Mouse (Mus musculus) gastrocnemius, adult 2 months (tissue): ENCODE measurements around the gene Cfap43. TPM values are rescaled to one million over a fixed set of nuclear protein-coding genes. Genes with fewer than 3 reads are reported as not detected.

Experiments
- DNase-seq: peaks from one replicate; pipeline ENCODE4 v3.0.0; 2022
- H3K27ac ChIP-seq: fragments of 200-600 bp; 2 replicates; pipeline ENCODE4 v1.8.1; 2022; ENCODE audit warnings: mild to moderate bottlenecking
- H3K4me3 ChIP-seq: fragments of 200-600 bp; 2 replicates; pipeline ENCODE4 v1.8.1; 2022; ENCODE audit warnings: mild to moderate bottlenecking, moderate library complexity
- CTCF ChIP-seq: fragments of 200-600 bp; IDR thresholded peaks from 2 replicates; pipeline ENCODE4 v1.8.1; 2022; ENCODE audit warnings: antibody characterized with exemption, mild to moderate bottlenecking, moderate library complexity
- intact Hi-C: fragments of 180-260 bp; cut with DNase I; formaldehyde crosslinking; loops from one replicate; pipeline ENCODE4 v1.15.1; 2025
- total RNA-seq, 2 experiments: library from RNA; stranded (reverse); gene quantifications; 2 replicates each; pipeline ENCODE4 v1.2.3; 2021

Cfap43 gene
- total RNA-seq, 2 experiments from 2014 or later = 0.11 TPM; not detected in 1

DNA sequence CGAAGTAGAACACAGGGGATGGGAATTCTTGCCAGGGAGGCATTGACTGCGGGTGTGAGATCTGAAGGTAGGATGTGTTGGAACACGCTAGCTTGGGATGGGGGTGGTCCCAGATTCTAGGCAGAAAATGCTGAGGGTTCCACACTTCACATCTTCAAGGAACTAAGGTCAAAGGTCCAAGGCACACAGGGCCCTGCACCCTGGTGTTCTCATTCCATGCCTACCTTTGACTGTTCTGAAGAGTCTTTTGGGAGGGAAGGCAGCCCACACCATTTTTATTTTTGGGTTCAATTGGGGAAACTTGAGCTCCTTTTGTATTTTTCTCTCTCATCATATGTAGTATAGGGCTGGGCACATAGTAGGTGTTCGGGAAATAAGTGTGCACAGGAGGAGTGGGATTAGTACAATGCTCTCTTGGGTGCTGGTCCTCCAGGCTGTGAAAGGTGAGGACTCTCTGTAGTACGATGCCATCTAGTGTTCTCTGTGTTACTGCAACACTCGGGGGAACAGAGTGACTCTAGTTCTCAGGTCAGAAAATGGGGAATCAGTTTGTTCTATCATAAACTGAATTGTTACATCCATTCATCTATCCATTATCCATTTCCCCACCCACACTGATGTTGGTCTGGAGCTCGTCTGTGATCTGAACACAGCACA, 13.0 kb upstream of the Cfap43 start:
- no peak overlapping the region for H3K27ac ChIP-seq
- DNase-seq = no peak
- intact Hi-C loops = loop anchor here (1.0 kb wide), 1 partner anchor 50 kb away; no protein-coding TSS in a partner anchor
- TF ChIP-seq CTCF = peak; percentile 80
- H3K4me3 ChIP-seq = no peak overlapping the region

- intact Hi-C loops = no loop called here
Observed at GRCm38 (mm10) chr19:47929043-47929442, 10.0 kb upstream of the Cfap43 start.

GRCm38 (mm10) chr19:47927032-47927431, 7.9 kb upstream of the Cfap43 start:
- H3K4me3 ChIP-seq = no peak overlapping the region
- DNase-seq = no peak
- no peak for TF ChIP-seq CTCF
- H3K27ac ChIP-seq = no peak overlapping the region
- intact Hi-C loops = no loop called here

More at GRCm38 (mm10) chr19:47929043-47929442, 10.0 kb upstream of the Cfap43 start:
- DNase-seq = no peak
- TF ChIP-seq CTCF = no peak
- no peak overlapping the region for H3K4me3 ChIP-seq
- H3K27ac ChIP-seq = no peak overlapping the region

GRCm38 (mm10) chr19:47925819-47926218, 6.7 kb upstream of the Cfap43 start:
- DNase-seq = no peak
- no peak overlapping the region for H3K27ac ChIP-seq
- intact Hi-C loops = no loop called here
- TF ChIP-seq CTCF = no peak
- no peak overlapping the region for H3K4me3 ChIP-seq

DNA sequence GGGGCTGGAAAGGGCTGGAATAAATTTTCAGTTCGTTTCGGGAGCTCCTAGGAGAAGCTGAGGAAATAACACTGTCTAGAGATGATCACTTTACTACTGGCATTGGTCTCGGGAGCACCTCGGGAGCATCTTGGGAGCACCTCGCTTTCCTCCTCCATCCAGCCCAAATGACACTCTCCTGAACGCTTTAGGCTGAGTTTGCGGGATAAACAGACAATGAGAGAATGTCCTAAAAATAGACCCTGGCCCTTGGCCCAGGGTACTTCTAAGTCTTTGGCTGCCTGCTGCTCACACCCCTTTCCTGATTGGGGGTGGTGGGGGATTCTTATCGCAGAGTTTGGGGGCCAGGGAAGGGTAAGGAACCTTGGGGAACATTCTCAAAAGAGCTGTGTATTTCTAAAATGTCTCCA, 884 bp upstream of the Cfap43 start:
- Histone ChIP-seq H3K27ac (peak overlapping the region; percentile 90), H3K4me3 (peak overlapping the region; percentile 81)
- intact Hi-C loops = no loop called here
- no peak for TF ChIP-seq CTCF
- no peak for DNase-seq

DNA sequence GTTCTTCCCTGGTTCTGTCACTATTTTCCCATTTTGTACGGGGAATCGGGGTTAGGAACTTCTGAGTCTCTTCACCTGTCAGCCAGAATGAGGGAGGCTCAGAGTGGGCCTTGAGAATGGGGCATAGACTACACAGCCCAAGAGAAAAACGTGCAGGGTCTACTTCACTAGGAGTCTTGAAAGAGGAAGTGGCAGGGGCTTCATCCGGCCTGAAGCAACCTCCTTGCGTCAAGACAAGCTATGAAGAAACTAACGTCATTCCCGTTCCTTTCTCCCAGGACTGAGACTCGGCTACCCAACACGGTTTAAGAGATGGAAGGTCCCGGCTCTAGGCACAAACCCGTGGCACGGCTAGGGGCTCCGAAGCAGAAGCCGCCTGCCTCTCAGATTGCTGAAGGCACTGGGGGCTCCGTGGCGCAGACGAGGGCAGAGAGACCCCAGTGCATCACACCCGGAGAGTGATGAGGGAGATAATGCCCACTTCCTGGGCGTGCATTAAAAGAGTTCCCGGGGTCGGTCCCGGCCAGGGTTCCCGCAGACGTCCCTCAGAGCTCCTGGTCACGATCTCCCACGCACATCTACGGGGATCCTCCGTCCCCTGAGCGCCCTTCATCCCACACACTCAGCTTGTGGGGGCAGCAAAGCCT, 509 bp downstream of the Cfap43 start:
- intact Hi-C loops = no loop called here
- Histone ChIP-seq H3K4me3 (peak overlapping the region; percentile 81), H3K27ac (peak overlapping the region; percentile 90)
- TF ChIP-seq CTCF = no peak
- no peak for DNase-seq

DNA sequence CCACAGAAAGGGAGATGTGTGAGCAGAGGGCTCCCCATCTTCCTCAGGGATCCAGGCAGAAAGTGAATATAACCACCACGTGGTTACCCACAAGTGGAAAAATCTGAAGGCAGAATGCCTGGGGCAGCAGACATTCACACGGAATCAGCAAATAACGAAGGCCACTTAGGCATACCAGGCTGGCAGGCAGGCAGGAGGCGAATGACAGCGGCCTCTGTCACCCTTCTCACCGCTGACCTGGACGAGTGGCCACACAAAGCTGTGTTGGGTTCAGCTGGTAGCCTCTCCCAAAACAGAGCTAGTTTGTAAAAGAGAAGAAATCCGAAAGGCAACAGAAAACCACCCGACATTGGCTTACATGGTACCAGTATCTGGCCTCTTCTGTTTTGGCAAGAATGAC, 1.1 kb downstream of the Cfap43 start:
- no peak for DNase-seq
- Histone ChIP-seq H3K4me3 (peak overlapping the region; percentile 81), H3K27ac (peak overlapping the region; percentile 90)
- intact Hi-C loops = no loop called here
- no peak for TF ChIP-seq CTCF

- Histone ChIP-seq H3K27ac (no peak overlapping the region), H3K4me3 (peak overlapping the region; percentile 81)
- no peak for DNase-seq
- no peak for TF ChIP-seq CTCF
- intact Hi-C loops = no loop called here
Observed at GRCm38 (mm10) chr19:47917396-47917795, 1.7 kb downstream of the Cfap43 start.

- intact Hi-C loops = no loop called here
- DNase-seq = no peak
- Histone ChIP-seq H3K27ac (no peak overlapping the region), H3K4me3 (no peak overlapping the region)
- no peak for TF ChIP-seq CTCF
Observed at GRCm38 (mm10) chr19:47915251-47915650, 3.8 kb downstream of the Cfap43 start.

- no peak for TF ChIP-seq CTCF
- Histone ChIP-seq H3K27ac (no peak overlapping the region), H3K4me3 (no peak overlapping the region)
- intact Hi-C loops = no loop called here
- DNase-seq = no peak
Observed at GRCm38 (mm10) chr19:47914191-47914590, 4.9 kb downstream of the Cfap43 start.

DNA sequence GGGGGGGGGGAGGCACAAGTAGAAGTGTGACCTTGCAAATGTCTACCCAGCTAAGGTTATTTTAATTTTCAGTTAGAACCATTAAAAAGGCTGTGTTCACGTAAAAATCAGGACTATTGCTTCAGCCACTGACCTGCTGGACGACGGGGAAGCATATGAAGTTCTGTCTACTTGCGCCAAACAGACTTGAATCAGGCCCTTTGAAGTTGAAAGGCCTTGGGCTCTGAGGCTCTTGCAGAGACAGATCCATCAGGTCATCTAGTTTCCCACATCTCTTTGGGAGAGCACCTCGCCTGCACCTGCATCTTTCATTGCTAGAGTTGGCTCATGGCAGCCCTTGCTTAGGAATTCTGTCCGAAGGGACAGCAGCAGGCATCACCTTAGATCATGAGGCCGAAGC, 5.7 kb downstream of the Cfap43 start:
- TF ChIP-seq CTCF = no peak
- intact Hi-C loops = no loop called here
- DNase-seq = no peak

GRCm38 (mm10) chr19:47910751-47911150, 8.3 kb downstream of the Cfap43 start:
- no peak for DNase-seq
- H3K27ac ChIP-seq = no peak overlapping the region
- TF ChIP-seq CTCF = no peak
- intact Hi-C loops = no loop called here
- no peak overlapping the region for H3K4me3 ChIP-seq

More for the DNA sequence above, 5.7 kb downstream of the Cfap43 start:
- Histone ChIP-seq H3K4me3 (no peak overlapping the region), H3K27ac (no peak overlapping the region)

- no peak for DNase-seq
- Histone ChIP-seq H3K27ac (no peak overlapping the region), H3K4me3 (no peak overlapping the region)
- intact Hi-C loops = no loop called here
- no peak for TF ChIP-seq CTCF
Observed at GRCm38 (mm10) chr19:47910117-47910618, 8.9 kb downstream of the Cfap43 start.
